Mouse (Mus musculus) lung, postnatal 4 days (tissue): ENCODE measurements at regions not wholly inside any gene's neighbourhood (a gene's known extent, or its start where the extent isn't known, plus 50 kb on each side); places are given as distances from the start of the nearest gene placed in this dataset.

Experiments used
- DNase-seq, 2 experiments: peaks; one replicate each; pipeline ENCODE4 v3.0.0; 2021

GRCm38 (mm10) chr2:12614345-12614744, 195.1 kb upstream of the Mindy3 start:
- DNase-seq, result no peak

GRCm38 (mm10) chr2:12613858-12614257, 194.6 kb upstream of the Mindy3 start:
- no peak for DNase-seq

DNA sequence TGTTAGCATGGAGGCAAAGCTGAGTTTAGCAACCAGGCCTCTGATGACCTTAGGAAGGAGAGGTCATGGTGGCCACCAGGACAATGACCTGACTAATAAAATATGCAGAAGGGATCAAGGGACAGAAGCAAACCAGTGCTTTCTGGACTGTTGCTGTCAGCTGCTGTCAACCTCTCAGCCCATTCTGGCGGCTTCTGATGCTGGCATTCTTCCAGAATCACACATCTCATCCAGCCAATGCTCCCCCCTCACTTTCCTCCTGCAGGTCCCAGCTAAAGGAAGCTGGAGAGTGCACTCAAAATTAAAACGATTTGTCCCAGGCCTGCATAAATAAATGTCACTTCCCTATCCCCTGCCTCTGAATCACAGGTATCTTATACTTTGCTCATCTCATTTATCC, 163.3 kb upstream of the Mindy3 start:
- peak; percentile 12 to 33 for DNase-seq

GRCm38 (mm10) chr2:12557736-12558135, 138.5 kb upstream of the Mindy3 start:
- DNase-seq, result no peak

DNA sequence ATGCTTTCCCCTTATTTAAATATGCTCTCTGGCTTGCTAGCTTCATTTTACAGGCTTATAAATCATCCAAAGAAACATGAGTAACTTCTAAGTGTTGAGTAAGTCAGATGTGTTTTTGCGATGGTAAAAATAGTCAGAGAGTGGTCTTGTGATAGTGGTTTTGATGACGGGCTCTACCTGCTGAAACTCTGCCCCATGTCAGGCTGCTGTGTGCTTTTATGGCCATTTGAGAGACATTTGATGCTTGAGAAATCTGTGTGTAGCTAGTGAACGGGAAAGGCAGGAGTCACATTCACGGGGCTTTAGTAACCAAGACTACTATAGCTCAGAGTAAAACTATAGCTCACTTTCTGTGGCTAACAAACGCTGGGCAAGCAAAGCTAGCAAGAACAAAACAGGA, 103.1 kb upstream of the Mindy3 start:
- DNase-seq, result no peak

DNA sequence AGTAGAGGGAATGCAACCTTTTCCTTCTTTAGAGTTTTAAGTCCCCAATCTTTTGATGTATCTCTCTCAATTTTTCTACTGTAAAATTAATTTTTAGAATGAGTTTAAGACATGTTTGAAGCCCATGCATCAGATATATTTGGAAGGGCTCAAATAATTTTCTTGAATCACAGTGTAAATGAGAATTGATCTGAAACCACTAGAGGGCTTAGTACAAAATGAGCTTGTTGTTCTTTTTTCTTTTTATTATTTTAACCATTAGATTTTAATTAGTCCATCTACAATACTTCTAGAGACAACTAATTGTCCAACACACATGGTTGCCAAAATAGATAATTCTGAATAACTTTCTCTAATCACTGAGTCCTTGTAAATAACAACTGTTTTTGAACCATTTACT, 102.5 kb upstream of the Mindy3 start:
- no peak for DNase-seq

- DNase-seq, result no peak
Observed at GRCm38 (mm10) chr2:12492369-12492768, 73.1 kb upstream of the Mindy3 start.

GRCm38 (mm10) chr2:12469440-12470339, 50.4 kb upstream of the Mindy3 start:
- DNase-seq, result no peak
